Mouse (Mus musculus) heart, postnatal 14 days (tissue): ENCODE measurements around the gene P3h2. TPM values are rescaled to one million over a fixed set of nuclear protein-coding genes. Genes with fewer than 3 reads are reported as not detected.

Experiments used
- DNase-seq, 2 experiments: peaks; one replicate each; pipeline ENCODE4 v3.0.0; 2021 to 2022
- intact Hi-C: fragments of 180-260 bp; cut with DNase I; formaldehyde crosslinking; loops from one replicate; pipeline ENCODE4 v1.15.1; 2025
- total RNA-seq, 2 experiments: library from RNA; stranded (reverse); gene quantifications; 2 replicates each; pipeline ENCODE4 v1.2.3; 2021

The P3h2 gene
- total RNA-seq, 2 experiments from 2014 or later, result 4.5 to 5.2 TPM

DNA sequence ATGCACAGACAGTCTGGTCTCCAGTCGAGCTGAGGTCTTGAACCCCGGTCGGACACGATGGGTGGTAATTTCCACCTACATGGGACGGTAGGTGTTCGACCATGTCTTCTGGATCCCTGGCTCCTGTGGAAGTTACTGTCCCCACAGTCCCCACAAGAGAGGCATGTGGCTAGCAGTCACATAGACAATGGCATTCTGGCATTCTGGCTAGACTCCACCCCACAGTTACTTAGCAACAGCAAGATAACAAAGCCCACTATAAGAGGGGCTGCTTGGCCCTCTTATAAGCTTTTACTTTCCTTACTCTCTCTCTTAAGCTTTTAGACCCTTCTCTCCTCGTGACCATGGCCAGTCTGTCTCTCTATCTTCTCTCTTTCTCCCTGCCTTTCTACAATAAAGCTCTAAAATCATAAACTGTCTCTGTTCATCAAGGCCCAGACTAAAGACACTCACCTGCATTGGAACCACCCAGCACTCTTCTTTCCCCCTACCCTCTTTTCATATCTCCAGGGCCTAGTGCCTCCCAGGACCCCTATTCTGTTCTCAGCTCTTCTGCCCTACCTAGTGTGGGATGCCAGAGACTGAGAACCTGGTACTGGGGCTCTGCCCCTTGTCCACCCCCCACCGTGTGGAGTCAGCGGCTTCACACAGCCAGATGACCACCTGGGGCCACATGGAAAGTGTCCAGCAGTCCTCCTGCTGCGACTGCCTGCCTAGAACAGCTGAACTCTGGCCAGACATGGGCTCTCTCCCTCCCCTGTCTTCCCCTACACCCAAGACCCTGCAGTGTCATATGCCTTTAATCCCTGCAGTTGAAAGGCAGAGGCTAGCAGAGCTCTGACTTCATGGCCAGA lies 28.1 kb downstream of the P3h2 start:
- DNase-seq, result no peak
- intact Hi-C loops, result no loop called here

DNA sequence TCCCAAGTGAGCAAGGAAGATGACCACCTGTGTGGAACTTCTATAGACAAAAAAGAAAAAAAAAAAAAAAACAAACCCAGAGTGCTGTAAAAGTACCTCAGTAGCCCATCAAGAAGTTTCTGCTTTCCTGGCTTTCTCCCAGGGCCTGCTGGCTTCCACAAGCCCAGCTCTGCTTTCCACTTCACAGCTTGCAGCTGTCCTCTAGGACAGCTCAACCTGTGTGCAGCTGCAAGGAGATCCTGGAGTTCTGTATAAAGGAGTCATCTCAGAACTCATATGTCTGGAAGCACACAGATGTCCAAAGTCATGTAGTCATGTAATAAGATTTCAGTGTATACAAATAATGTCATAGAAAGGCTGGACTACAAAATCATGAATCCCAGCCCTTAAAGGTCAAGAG lies 30.5 kb downstream of the P3h2 start:
- peak in 1 of 2 experiments; percentile 36 for DNase-seq
- intact Hi-C loops, result no loop called here

DNA sequence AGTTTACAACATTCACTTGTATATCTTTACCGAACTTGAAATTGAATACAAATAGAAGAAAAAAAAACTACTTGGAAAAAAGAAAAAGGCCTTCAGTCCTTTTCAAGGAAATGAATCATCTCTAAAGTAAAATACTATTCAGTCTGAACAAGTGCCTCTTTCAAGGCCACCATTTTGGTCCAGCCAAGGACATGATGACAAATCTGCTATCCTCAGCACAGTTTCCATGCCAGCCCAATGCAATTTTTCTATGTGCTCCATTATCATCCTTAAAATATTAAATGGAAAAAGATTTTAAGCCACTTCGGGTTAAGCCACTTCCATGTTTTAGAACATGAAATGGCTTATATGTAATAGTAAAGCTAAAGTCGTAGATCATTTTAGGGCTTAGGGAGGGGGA lies 35.2 kb downstream of the P3h2 start:
- intact Hi-C loops, result no loop called here
- DNase-seq, result no peak

DNA sequence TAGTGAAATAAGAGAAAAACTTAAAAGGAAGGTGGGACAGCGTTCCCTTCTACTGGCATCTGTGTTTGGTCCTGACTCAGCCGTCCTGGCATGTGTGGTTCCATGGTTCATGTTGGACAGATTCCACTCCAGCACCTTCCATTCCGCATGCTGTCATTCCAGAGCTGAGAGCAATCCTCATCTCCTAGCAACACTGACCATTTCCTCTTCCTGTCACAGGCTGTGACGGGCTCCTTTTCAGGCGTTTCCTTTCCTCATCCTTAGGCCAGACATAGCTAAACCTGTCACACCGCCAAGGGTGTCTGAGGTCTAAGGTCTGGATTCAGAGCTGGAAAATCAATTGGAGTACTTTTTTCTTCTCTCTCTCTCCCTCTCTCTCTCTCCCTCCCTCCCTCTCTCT lies 40.5 kb downstream of the P3h2 start:
- intact Hi-C loops, result no loop called here
- peak; percentile 25 to 53 for DNase-seq

DNA sequence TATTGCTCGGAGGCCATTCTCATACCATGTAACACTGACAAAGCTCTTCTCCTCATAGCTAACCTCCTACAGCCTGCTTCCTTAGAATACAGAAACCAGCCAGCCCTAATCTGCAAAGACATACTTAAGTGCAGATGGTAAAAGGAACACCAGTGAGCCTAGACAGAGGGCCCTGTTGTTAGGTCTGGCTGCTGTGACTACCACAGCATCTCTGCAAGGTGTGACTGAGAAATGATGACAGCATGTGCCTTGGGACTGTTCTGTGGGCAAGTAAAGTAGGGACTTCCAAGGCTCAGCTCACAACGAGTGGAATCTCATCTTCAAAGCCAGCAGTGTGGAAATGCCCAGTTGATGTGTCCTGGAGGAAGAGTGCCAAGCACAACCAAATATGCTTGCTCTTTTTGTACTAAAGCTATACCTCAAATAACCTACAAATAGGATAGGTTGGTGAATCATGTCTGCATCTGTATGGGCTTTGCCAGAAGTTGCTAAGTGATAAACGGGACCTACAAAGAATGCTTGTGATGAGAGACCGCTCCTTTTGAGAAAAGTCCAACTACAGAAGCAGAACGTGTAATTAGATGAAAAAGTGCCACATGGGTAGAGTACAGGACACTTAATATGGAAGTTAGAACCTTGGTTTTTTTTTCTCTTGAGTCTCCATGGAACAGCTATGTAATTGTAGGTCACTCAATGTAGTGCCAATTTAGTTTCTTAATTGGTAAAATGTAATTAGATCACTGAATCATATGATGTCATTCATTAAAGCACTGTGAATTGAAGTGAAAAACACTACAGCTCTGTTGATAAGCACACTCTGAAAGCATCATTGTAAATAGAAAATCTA lies 45.1 kb downstream of the P3h2 start:
- intact Hi-C loops, result no loop called here
- no peak for DNase-seq

DNA sequence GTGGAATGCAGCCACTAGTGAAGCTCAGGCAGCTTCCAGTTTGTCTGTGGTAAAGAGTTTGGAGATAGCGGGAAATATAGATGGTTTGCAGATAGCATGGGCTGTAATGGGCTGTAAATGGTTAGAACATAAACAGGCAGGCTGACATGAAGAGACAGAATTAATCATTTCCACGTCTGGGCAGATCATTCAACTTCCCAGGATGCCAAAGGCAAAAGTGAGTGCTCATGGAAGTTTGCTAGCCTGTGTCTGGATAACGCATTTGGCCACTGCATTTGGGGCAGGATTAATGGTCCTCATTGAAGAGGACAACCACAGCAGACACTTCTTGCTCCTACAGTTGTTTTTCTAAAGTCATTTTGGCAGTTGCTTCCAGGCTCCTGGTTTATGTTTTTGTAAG lies 52.0 kb downstream of the P3h2 start:
- DNase-seq, result no peak

DNA sequence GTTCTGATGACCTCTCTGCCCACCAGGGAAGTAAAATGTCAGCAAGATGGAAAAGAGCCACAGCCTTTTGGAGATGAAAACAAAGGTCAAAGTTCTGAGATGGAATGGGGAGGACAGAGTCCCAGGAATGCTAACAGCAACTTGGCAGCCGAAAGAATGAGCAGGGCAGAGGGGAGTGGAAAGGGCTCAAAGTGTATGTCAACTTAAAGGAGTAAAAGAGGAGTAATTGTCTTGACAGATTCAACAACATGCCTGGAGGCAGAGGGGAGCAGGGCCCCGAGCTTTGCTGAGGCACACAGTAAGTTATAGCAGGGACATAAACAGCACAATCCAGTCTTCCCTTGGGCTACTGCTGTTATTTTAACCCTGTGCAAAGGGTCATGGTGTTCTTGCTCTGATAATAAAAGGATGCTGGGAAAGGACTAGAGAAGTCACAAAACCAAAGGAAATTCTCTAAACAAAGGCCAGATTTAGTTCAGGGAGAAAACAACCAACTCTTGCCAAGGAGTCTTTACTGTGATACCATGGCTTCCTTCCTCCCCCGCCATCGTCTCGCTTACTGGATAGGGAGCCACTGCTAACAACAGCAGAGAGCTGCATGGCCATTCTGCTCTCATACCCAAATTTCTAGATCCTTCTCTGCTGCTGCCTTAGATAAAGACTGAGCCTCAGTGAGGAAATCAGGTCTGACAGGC lies 56.0 kb downstream of the P3h2 start:
- peak; percentile 18 to 24 for DNase-seq
- intact Hi-C loops, result no loop called here

More for the DNA sequence above, 52.0 kb downstream of the P3h2 start:
- intact Hi-C loops, result no loop called here

DNA sequence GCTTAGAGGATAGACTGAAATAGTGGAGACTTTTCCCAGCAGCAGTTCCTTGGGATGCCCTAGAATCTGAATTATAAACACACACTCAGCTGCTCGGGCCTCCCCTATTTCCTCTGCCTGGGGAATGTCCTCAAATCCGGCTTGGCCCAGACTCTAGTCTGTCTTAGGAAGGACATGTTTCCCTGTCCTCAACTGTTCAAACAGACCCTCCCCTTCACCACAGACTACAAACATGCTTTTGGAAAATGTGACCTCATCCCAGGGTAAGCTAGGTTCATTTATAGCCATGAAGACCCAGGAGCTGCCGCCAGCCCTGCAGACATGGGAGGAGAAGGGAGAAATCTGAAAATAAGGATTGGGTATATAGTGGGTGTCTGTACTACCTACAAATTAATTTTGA lies 57.7 kb downstream of the P3h2 start:
- DNase-seq, result peak in 1 of 2 experiments; percentile 18
- intact Hi-C loops, result no loop called here

DNA sequence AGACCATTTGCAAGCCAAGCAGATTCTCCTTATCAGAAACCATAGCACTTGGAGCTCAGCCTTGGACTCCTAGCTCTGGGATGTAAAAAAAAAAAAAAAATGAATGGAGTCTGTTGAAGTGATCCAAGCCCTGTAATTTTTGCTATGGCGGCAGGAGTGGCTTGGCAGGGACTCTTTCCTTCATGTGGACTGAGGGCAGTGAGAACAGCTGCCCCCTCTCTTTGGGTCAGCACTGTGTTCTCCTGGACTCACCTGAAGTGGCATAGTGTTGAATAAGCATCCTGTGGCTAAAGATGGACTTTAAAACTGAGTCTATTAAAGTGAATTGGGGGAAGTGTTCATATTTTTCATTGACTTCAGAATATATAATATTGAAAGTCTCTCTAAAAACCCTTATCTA lies 58.2 kb downstream of the P3h2 start:
- intact Hi-C loops, result no loop called here
- DNase-seq, result no peak

DNA sequence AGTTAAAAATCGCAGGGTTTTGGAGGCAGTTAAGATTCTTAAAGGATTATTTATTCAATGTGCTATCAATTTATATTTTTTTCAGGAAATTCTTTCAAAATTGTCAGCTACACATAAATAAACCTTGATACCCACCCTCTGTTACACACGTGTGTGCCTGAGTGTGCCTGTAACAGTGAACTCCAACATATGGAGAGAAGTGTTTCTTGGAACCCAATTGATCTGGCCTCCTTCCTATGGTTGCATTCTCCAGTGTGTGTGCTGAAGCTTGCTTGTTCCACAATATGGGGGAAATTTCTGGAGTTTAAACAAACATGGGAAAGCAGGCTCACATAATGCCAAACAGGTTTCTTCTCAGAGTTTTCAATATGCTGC lies 63.7 kb downstream of the P3h2 start:
- no peak for DNase-seq
- intact Hi-C loops, result no loop called here

DNA sequence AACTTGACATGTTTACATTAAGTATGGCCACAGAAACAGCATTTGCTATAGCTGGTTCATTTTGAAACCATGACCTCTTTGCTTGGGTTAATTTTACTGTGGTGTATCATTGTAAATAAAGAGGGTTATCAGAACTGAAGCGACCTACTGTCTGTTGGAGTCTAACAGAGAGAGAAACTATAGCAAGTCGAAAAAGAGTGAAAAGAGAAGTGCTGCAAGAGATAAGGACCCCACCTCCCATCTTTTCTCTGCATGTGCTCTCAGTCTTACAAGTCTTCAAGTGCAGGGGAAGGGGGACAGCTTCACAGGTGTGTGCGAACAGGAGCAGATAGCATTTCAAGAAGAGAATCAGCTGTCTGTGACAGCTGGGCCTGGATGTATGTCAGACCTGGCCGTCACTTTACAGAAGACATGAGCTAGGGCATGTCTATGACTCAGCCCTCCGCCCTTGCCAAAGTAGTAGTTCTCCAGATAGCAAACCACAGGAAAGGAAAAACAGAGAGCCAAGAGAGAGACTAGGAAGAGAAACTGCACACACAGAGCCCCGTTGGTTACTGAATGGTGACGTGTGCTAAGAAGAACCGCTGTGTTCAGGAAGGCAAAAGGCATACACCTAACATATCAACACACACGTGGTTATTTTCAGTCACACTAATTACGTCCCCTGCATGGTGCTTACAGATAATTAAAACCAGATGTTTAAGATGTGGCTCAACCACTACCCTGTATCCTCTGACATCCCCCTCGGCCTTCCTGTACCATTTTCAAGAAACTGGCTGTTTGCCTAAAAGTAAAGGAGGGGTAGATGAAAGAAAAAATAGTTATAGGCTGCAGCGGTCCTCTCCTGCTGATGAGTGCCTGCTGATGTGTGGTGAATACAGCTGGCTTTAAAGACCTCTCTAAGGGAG lies 64.3 kb downstream of the P3h2 start:
- intact Hi-C loops, result no loop called here
- DNase-seq, result peak; percentile 47 to 57

DNA sequence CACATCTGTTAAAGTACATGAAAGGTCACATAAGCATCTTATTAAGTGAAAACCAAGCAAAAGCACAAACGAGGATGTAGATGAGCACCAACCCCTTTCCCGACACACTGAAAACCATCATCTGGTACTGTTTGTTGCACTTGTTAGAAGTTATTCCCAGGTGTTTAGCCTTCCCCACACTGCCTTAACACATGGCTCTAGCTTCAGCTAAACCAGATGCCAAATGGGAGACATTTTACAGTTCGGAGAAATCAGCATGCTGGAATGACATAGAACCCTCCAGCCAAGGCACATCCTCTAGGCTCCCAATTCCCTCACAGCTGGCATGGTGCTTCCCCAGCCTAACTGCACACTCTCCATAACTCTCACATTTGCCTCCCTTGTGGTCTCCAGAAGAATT lies 66.3 kb downstream of the P3h2 start:
- intact Hi-C loops, result no loop called here
- DNase-seq, result no peak

DNA sequence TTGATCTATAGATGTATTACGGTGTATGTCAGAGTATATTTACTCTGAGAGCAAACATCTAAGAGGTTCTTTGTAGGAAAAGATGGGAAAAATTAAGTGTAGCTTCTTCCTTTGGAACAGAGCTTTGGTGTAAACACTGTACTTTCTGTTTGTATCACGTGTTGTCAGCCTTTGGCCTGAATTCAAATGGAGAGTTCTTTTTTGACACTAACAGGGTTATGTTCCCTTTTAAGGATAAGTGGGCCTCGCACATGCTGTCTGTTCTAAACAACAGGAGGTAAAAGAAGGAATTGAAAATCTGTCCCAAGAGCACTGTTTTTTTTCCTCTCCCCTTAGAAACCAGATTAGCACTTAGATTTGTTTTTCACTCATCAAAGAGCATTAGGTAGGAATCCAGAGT lies 70.1 kb downstream of the P3h2 start:
- peak in 1 of 2 experiments; percentile 36 for DNase-seq
- intact Hi-C loops, result no loop called here

DNA sequence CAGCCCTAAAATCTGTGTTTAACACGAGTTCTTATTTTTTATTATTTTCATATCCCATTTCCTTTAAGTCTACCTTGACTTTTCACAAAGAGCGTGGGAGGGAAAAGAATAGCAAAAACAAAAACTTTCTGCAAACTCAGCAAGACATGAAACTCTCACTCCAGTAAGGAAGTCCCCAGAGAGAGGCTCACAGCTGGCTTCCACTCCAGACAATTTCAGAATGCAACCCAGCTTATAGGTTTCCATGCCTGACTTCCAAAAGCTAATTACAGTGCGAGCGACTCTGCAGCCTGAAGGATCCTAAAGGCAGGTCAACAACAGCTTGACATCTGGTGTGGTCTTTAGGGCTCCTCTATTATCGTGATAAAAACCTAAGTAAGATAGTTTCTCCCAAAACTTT lies 70.5 kb downstream of the P3h2 start:
- no peak for DNase-seq
- intact Hi-C loops, result no loop called here

DNA sequence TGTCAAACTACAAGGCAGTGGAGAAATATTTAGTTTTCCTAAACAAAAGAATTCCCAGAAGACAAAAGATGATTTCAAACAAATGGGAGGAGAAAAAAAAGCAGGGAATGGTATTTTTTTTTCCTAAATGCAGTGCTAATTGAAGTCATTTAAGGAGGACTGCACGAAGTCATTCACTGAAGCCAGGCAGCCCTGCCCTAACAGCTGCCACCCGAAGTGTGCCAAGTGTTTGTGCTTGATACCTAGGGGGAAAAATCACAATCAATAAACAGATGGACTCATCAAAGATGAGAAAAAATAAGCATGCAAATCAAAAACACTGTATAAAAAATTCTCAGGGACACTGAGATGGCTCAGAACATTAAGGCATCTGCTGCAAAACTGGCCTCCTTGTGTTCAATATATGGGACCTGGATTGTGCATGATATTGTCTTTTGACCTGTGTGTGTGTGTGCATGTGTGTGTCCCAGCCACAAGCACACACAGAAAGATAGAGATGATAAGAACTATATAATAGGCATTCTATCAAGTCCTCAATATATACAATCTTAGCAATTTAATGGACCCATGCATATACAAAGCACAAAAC lies 76.1 kb downstream of the P3h2 start:
- no peak for DNase-seq
- intact Hi-C loops, result no loop called here

DNA sequence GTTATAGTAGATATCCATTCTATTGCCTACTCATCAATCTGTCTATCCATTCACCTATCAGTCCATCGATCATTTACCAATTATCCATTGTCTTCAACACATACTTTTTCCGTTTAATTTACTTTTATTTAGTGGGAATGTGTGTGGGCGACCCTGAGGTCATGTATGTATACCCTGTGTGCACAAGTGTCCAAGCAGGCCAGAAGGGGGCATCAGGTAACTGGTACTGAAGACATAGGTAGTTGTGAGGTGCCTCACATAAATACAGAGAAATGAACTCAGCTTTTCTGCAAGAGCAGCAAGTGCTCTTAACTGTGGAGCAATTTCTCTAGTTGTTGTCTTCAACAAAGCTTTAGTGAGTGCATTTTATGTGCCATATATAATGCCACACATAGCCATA lies 79.2 kb downstream of the P3h2 start:
- intact Hi-C loops, result no loop called here
- no peak for DNase-seq

DNA sequence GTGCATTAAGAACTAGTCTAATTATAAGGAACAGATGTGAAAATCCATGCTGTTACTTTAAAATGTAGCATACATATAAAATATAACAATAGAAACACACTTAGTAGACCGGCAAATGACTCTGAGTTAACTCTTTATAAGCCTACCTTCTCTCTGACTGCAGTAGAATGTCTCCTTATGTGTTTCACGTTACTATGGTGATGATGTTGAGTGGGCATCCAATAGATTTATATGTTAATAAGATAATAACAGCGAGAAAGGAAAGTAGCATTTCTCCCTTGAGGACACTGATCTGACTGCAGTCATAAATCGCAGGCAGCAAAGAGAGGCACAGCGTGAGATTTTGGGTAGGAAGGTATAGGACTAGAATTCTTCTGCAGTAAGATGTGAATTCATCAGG lies 81.0 kb downstream of the P3h2 start:
- intact Hi-C loops, result loop anchor here (5.0 kb wide), 2 partner anchors 57 to 83 kb away; partner anchors contain the start of gene P3h2
- no peak for DNase-seq

DNA sequence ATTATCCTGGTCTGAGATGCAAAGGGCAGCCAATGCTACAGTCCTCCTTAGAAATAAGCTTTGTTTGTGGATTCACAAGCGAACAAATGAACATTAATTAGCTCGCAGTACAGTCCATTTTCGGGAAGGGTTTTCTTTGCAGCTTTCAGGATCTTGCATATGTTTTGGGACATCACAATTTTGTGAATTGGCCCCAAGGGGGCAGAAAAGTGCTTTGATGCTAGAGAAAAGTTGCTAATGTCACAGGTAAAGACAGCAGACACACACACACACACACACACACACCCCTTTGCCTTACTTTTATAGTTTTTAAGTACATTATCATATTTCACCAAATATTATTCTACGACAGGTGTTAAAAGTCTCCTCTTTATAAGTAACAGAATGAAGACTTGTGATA lies 82.2 kb downstream of the P3h2 start:
- intact Hi-C loops, result loop anchor here (2.0 to 5.0 kb wide), 3 partner anchors 56 to 175 kb away; partner anchors contain the start of gene P3h2

DNA sequence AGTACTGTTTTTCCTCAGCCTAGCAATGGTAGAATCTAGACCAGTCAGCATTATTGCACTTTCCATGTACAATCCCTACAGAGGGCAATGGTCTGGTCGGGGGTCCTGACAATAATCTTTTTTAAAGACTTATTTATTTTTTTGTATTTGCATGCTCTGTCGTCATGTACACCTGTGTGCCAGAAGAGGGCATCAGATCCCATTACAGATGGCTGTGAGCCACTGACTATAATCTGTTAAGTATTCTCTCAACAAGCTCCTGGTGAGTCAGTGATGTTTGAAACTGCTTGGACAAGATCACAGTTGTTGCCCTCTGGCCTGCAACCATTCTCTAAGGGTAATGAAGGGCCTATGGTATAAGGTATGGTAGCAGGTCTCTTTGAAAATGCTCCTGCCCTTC lies 83.8 kb downstream of the P3h2 start:
- intact Hi-C loops, result loop anchor here (2.0 to 5.0 kb wide), 3 partner anchors 54 to 177 kb away; partner anchors contain the start of gene P3h2

More for the DNA sequence above, 82.2 kb downstream of the P3h2 start:
- DNase-seq, result peak in 1 of 2 experiments; percentile 28

More for the DNA sequence above, 83.8 kb downstream of the P3h2 start:
- no peak for DNase-seq
